Mouse (Mus musculus): Measurements from ENCODE around the gene Atl3.

The Atl3 gene

GRCm38 (mm10) chr19:7559986-7560385 is 66.1 kb downstream of the Atl3 start:
- DNase-seq (ENCODE audit: low spot score in 2 of 2) = no peak

- no peak for DNase-seq (ENCODE audit: low spot score in 2 of 2)
Measured at GRCm38 (mm10) chr19:7561456-7561855, 67.6 kb downstream of the Atl3 start.

GRCm38 (mm10) chr19:7562601-7563129 is 68.8 kb downstream of the Atl3 start:
- DNase-seq (ENCODE audit: low spot score in 2 of 2) = no peak

GRCm38 (mm10) chr19:7563676-7564075 is 69.8 kb downstream of the Atl3 start:
- DNase-seq (ENCODE audit: low spot score in 2 of 2) = no peak

- DNase-seq (ENCODE audit: low spot score in 2 of 2) = no peak
Measured at GRCm38 (mm10) chr19:7564457-7564856, 70.6 kb downstream of the Atl3 start.

GRCm38 (mm10) chr19:7566826-7567225 is 73.0 kb downstream of the Atl3 start:
- peak; percentile 31 to 34 for DNase-seq (ENCODE audit: low spot score in 2 of 2)

- no peak for DNase-seq (ENCODE audit: low spot score in 2 of 2)
Measured at GRCm38 (mm10) chr19:7568364-7568763, 74.5 kb downstream of the Atl3 start.

GRCm38 (mm10) chr19:7569650-7570049 is 75.8 kb downstream of the Atl3 start:
- DNase-seq (ENCODE audit: low spot score in 2 of 2) = no peak

- no peak for DNase-seq (ENCODE audit: low spot score in 2 of 2)
Measured at GRCm38 (mm10) chr19:7576180-7576579, 82.3 kb downstream of the Atl3 start.

GRCm38 (mm10) chr19:7577710-7578109 is 83.9 kb downstream of the Atl3 start:
- DNase-seq (ENCODE audit: low spot score in 2 of 2) = no peak

- DNase-seq (ENCODE audit: low spot score in 2 of 2) = no peak
Measured at GRCm38 (mm10) chr19:7581042-7581441, 87.2 kb downstream of the Atl3 start.

- no peak for DNase-seq (ENCODE audit: low spot score in 2 of 2)
Measured at GRCm38 (mm10) chr19:7583101-7583500, 89.3 kb downstream of the Atl3 start.

- no peak for DNase-seq (ENCODE audit: low spot score in 2 of 2)
Measured at GRCm38 (mm10) chr19:7583599-7583998, 89.8 kb downstream of the Atl3 start.

GRCm38 (mm10) chr19:7585279-7585678 is 91.4 kb downstream of the Atl3 start:
- DNase-seq (ENCODE audit: low spot score in 2 of 2) = peak; percentile 33 to 39

- no peak for DNase-seq (ENCODE audit: low spot score in 2 of 2)
Measured at GRCm38 (mm10) chr19:7585764-7586163, 91.9 kb downstream of the Atl3 start.
